Mouse (Mus musculus) olfactory bulb, adult 2 months (tissue): ENCODE results near the gene Gm28043.

Experiments used
- CTCF ChIP-seq: fragments of 200-500 bp; IDR thresholded peaks from 2 replicates; pipeline ENCODE4 v1.5.1; 2012; ENCODE audit warnings: low read depth, mild to moderate bottlenecking, low read length, moderate library complexity; ENCODE audit not compliant: insufficient read depth
- POLR2A ChIP-seq: fragments of 200-500 bp; IDR thresholded peaks from 2 replicates; pipeline ENCODE4 v1.6.1; 2012; ENCODE audit warnings: mild to moderate bottlenecking, low read depth, low read length, moderate library complexity; ENCODE audit not compliant: insufficient read depth

- no peak for TF ChIP-seq CTCF
- no peak for TF ChIP-seq POLR2A
Observed at GRCm38 (mm10) chr17:29702938-29703710, 88.4 kb downstream of the Gm28043 start.
